Mouse (Mus musculus): ENCODE data around the gene A830031A19Rik. TPM values are rescaled to one million over a fixed set of nuclear protein-coding genes. Genes with fewer than 3 reads are reported as not detected.

The A830031A19Rik gene
- total RNA-seq, 2 experiments from 2014 or later, result 1.3 to 1.7 TPM

- H3K4me3 ChIP-seq, result peak overlapping the region; percentile 79
- DNase-seq (ENCODE audit: low spot score in 2 of 2), result no peak
- TF ChIP-seq CTCF (conservative IDR thresholded peaks at IDR 0.05), result no peak
- H3K27ac ChIP-seq, result peak overlapping the region; percentile 95
Observed at GRCm38 (mm10) chr11:24079392-24080391, 4.8 kb upstream of the A830031A19Rik start.

GRCm38 (mm10) chr11:24078706-24079316, 4.0 kb upstream of the A830031A19Rik start:
- no peak for TF ChIP-seq CTCF (conservative IDR thresholded peaks at IDR 0.05)
- H3K4me3 ChIP-seq, result peak overlapping the region; percentile 79
- no peak for DNase-seq (ENCODE audit: low spot score in 2 of 2)
- peak overlapping the region; percentile 95 for H3K27ac ChIP-seq

GRCm38 (mm10) chr11:24077795-24078705, 3.2 kb upstream of the A830031A19Rik start, which contains the start of gene Bcl11a:
Bcl11a (plus strand) TSS chr11:24078056.
- DNase-seq (ENCODE audit: low spot score in 2 of 2), result no peak
- TF ChIP-seq CTCF (conservative IDR thresholded peaks at IDR 0.05), result no peak
- H3K4me3 ChIP-seq, result peak within 1 kb of the TSS; percentile 79
- H3K27ac ChIP-seq, result peak within 1 kb of the TSS; percentile 95

- peak; percentile 50 for TF ChIP-seq CTCF (conservative IDR thresholded peaks at IDR 0.05)
- no peak for DNase-seq (ENCODE audit: low spot score in 2 of 2)
- peak overlapping the region; percentile 79 for H3K4me3 ChIP-seq
- peak overlapping the region; percentile 95 for H3K27ac ChIP-seq
Observed at GRCm38 (mm10) chr11:24076821-24077730, 2.2 kb upstream of the A830031A19Rik start.

- peak; percentile 63 for TF ChIP-seq CTCF (conservative IDR thresholded peaks at IDR 0.05)
Observed at GRCm38 (mm10) chr11:24076127-24076650, 1.3 kb upstream of the A830031A19Rik start.

GRCm38 (mm10) chr11:24075486-24076126, 752 bp upstream of the A830031A19Rik start:
- DNase-seq (ENCODE audit: low spot score in 2 of 2), result no peak

More at GRCm38 (mm10) chr11:24076127-24076650, 1.3 kb upstream of the A830031A19Rik start:
- H3K4me3 ChIP-seq, result peak overlapping the region; percentile 79
- H3K27ac ChIP-seq, result peak overlapping the region; percentile 95
- peak; percentile 79 to 88 for DNase-seq (ENCODE audit: low spot score in 2 of 2)

GRCm38 (mm10) chr11:24074021-24074591, 748 bp downstream of the A830031A19Rik start:
- DNase-seq (ENCODE audit: low spot score in 2 of 2), result no peak
- H3K27ac ChIP-seq, result peak overlapping the region; percentile 95
- H3K4me3 ChIP-seq, result peak overlapping the region; percentile 79
- no peak for TF ChIP-seq CTCF (conservative IDR thresholded peaks at IDR 0.05)

More at GRCm38 (mm10) chr11:24075486-24076126, 752 bp upstream of the A830031A19Rik start:
- Histone ChIP-seq H3K27ac (peak overlapping the region; percentile 95), H3K4me3 (peak overlapping the region; percentile 79)
- TF ChIP-seq CTCF (conservative IDR thresholded peaks at IDR 0.05), result no peak

GRCm38 (mm10) chr11:24065313-24065712, 9.5 kb downstream of the A830031A19Rik start:
- H3K4me3 ChIP-seq, result no peak overlapping the region
- DNase-seq (ENCODE audit: low spot score in 2 of 2), result no peak
- TF ChIP-seq CTCF (conservative IDR thresholded peaks at IDR 0.05), result peak; percentile 66
- H3K27ac ChIP-seq, result peak overlapping the region; percentile 92

GRCm38 (mm10) chr11:24064221-24064620, 10.6 kb downstream of the A830031A19Rik start:
- DNase-seq (ENCODE audit: low spot score in 2 of 2), result no peak
- Histone ChIP-seq H3K4me3 (no peak overlapping the region), H3K27ac (peak overlapping the region; percentile 92)
- no peak for TF ChIP-seq CTCF (conservative IDR thresholded peaks at IDR 0.05)

GRCm38 (mm10) chr11:24062495-24063096, 12.3 kb downstream of the A830031A19Rik start:
- peak overlapping the region; percentile 92 for H3K27ac ChIP-seq
- DNase-seq (ENCODE audit: low spot score in 2 of 2), result no peak
- no peak for TF ChIP-seq CTCF (conservative IDR thresholded peaks at IDR 0.05)
- no peak overlapping the region for H3K4me3 ChIP-seq
